Mouse (Mus musculus) heart, postnatal 0 days (tissue): ENCODE data around the gene Gabarap. TPM values are rescaled to one million over a fixed set of nuclear protein-coding genes. Genes with fewer than 3 reads are reported as not detected.
"Not testable (repeated sequence)": the region's sequence is repeated elsewhere in the genome, so short reads cannot be mapped to it uniquely, and the experiment has no call there.

Experiments used
- ATAC-seq: fragments of 200-750 bp; cut with Nextera tagmentation; 2 replicates; pipeline ENCODE4 v1.8.0; 2017; ENCODE audit warnings: low read depth, moderate number of reproducible peaks, moderate library complexity; ENCODE audit not compliant: insufficient read depth
- DNase-seq: peaks from one replicate; pipeline ENCODE4 v3.0.0-alpha.2; 2016; ENCODE audit warnings: low spot score
- H3K27ac ChIP-seq: fragments of 300-500 bp; sonication (generic); 2 replicates; pipeline ENCODE4 v1.5.1; 2014; ENCODE audit warnings: low read depth, mild to moderate bottlenecking
- H3K27me3 ChIP-seq: fragments of 300-500 bp; sonication (generic); 2 replicates; pipeline ENCODE4 v1.6.1; 2014; ENCODE audit warnings: low read length, mixed read lengths; ENCODE audit not compliant: control insufficient read depth, insufficient read depth
- H3K36me3 ChIP-seq: fragments of 300-500 bp; sonication (generic); replicated peaks from 2 replicates; pipeline ENCODE4 v1.6.1; 2014; ENCODE audit warnings: low read length, mixed read lengths; ENCODE audit not compliant: control insufficient read depth, insufficient read depth
- H3K4me1 ChIP-seq: fragments of 300-500 bp; sonication (generic); 2 replicates; pipeline ENCODE4 v1.6.1; 2014; ENCODE audit warnings: antibody characterized with exemption; ENCODE audit not compliant: control insufficient read depth, insufficient read depth
- H3K4me2 ChIP-seq: fragments of 300-500 bp; sonication (generic); 2 replicates; pipeline ENCODE4 v1.6.1; 2014; ENCODE audit warnings: low read depth, mild to moderate bottlenecking, low read length, moderate library complexity
- H3K4me3 ChIP-seq: fragments of 300-500 bp; sonication (generic); 2 replicates; pipeline ENCODE4 v1.5.1; 2014; ENCODE audit warnings: low read depth, low read length
- H3K9ac ChIP-seq: fragments of 300-500 bp; sonication (generic); replicated peaks from 2 replicates; pipeline ENCODE4 v1.6.1; 2014; ENCODE audit warnings: low read depth, low read length, mixed read lengths
- H3K9me3 ChIP-seq: fragments of 300-500 bp; sonication (generic); replicated peaks from 2 replicates; pipeline ENCODE4 v1.6.1; 2016; ENCODE audit warnings: low read length; ENCODE audit not compliant: control insufficient read depth
- CTCF ChIP-seq: IDR thresholded peaks from 2 replicates; pipeline ENCODE4 v1.5.1; 2016; ENCODE audit warnings: antibody characterized with exemption, control low read depth, low read depth
- EP300 ChIP-seq: IDR thresholded peaks from 2 replicates; pipeline ENCODE4 v1.6.1; 2016; ENCODE audit warnings: antibody characterized with exemption, low read depth
- WGBS: fragments of 180-500 bp; shearing (Covaris S2); extraction: QIAGEN DNeasy Blood & Tissue Kit; methylation state at CpG from one replicate; pipeline ENCODE4 v1.1.7; 2014; 5-methylcytosine and 5-hydroxymethylcytosine counted together
- polyA plus RNA-seq: library from polyadenylated mRNA; unstranded; fragments of >200 nt; fragmentation: Nextera tagmentation; extraction: Ambion mirVana; gene quantifications from 2 replicates; pipeline ENCODE4 v1.2.1, GENCODE M21; 2015
- total RNA-seq: library from RNA; depleted of rRNA; stranded (reverse); fragments of >200 nt; gene quantifications from 2 replicates; pipeline ENCODE4 v1.2.3, GENCODE M21; 2014; ENCODE audit warnings: low replicate concordance

Gabarap gene
- total and polyA plus RNA-seq, 2 experiments from 2014 or later: 305 to 472 TPM

GRCm38 (mm10) chr11:69948066-69948762, 42.7 kb upstream of the Gabarap start, which contains the start of gene Slc2a4:
Slc2a4 (minus strand) TSS chr11:69948188.
- peak within 1 kb of the TSS; percentile 62 for H3K4me2 ChIP-seq
- peak; percentile 90 for ATAC-seq
- WGBS: under 1% methylated on average over 34 of the region's 34 CpGs

GRCm38 (mm10) chr11:69948763-69949150, 42.2 kb upstream of the Gabarap start:
- Histone ChIP-seq H3K27ac (peak overlapping the region; percentile 94), H3K27me3 (no peaks in the 10 kb centered on the region), H3K9ac (no peak overlapping the region), H3K4me3 (peak overlapping the region; percentile 60), H3K4me2 (peak overlapping the region; percentile 62), H3K4me1 (peaks cover 11% of the 10 kb centered on the region), H3K36me3 (peaks cover 22% of the 10 kb centered on the region), H3K9me3 (no peaks in the 10 kb centered on the region)
- peak; percentile 49 for ATAC-seq
- WGBS: 1% methylated on average over 14 of the region's 14 CpGs
- peak; percentile 95 for DNase-seq
- TF ChIP-seq EP300: 0 out of 2 replicates have a peak, but pooled peaks have one; percentile 78
- peak; percentile 96 for TF ChIP-seq CTCF

More at GRCm38 (mm10) chr11:69948066-69948762, 42.7 kb upstream of the Gabarap start, which contains the start of gene Slc2a4:
- TF ChIP-seq EP300: no peak; the same call in 1 of the 2 replicates
- no peak for TF ChIP-seq CTCF
- Histone ChIP-seq H3K4me1 (peaks cover 11% of the 10 kb centered on the region), H3K9ac (peak within 1 kb of the TSS; percentile 50), H3K27me3 (no peaks in the 10 kb centered on the region), H3K27ac (peak within 1 kb of the TSS; percentile 94), H3K36me3 (peaks cover 27% of the 10 kb centered on the region), H3K4me3 (peak within 1 kb of the TSS; percentile 60), H3K9me3 (no peaks in the 10 kb centered on the region)
- DNase-seq: peak; percentile 94

GRCm38 (mm10) chr11:69950807-69951459, 40.0 kb upstream of the Gabarap start:
- peaks cover 2% of the 10 kb centered on the region; the same call in 1 of the 2 replicates for H3K36me3 ChIP-seq
- no peak overlapping the region for H3K9ac ChIP-seq
- ATAC-seq: no peak
- H3K27me3 ChIP-seq: no peaks in the 10 kb centered on the region
- no peak for DNase-seq
- H3K9me3 ChIP-seq: no peaks in the 10 kb centered on the region
- peak; percentile 31 for TF ChIP-seq CTCF
- TF ChIP-seq EP300: no peak
- WGBS: 44% methylated on average over 4 of the region's 4 CpGs
- no peak overlapping the region for H3K4me3 ChIP-seq
- H3K27ac ChIP-seq: no peak overlapping the region
- peaks cover 7% of the 10 kb centered on the region for H3K4me1 ChIP-seq
- no peak overlapping the region for H3K4me2 ChIP-seq

GRCm38 (mm10) chr11:69952274-69952673, 38.7 kb upstream of the Gabarap start:
- Histone ChIP-seq H3K27ac (no peak overlapping the region), H3K4me1 (no peaks in the 10 kb centered on the region), H3K9me3 (no peaks in the 10 kb centered on the region), H3K4me2 (no peak overlapping the region), H3K27me3 (no peaks in the 10 kb centered on the region), H3K36me3 (no peaks in the 10 kb centered on the region), H3K9ac (no peak overlapping the region), H3K4me3 (no peak overlapping the region)
- DNase-seq (no peak), ATAC-seq (no peak)
- 0 out of 2 replicates have a peak, but pooled peaks have one; percentile 16 for TF ChIP-seq CTCF
- no peak for TF ChIP-seq EP300
- WGBS: 40% methylated on average over 1 of the region's 1 CpGs

- 29% methylated on average over 11 of the region's 11 CpGs for WGBS
- no peaks in the 10 kb centered on the region for H3K9me3 ChIP-seq
- H3K9ac ChIP-seq: no peak overlapping the region
- no peak overlapping the region for H3K27ac ChIP-seq
- H3K4me2 ChIP-seq: no peak overlapping the region
- H3K27me3 ChIP-seq: no peaks in the 10 kb centered on the region
- ATAC-seq (no peak), DNase-seq (no peak)
- H3K4me1 ChIP-seq: no peaks in the 10 kb centered on the region
- no peak overlapping the region for H3K4me3 ChIP-seq
- no peaks in the 10 kb centered on the region for H3K36me3 ChIP-seq
- no peak for TF ChIP-seq CTCF
- TF ChIP-seq EP300: no peak
These were observed 37.6 kb upstream of the Gabarap start for GRCm38 (mm10) chr11:69953267-69953915.

DNA sequence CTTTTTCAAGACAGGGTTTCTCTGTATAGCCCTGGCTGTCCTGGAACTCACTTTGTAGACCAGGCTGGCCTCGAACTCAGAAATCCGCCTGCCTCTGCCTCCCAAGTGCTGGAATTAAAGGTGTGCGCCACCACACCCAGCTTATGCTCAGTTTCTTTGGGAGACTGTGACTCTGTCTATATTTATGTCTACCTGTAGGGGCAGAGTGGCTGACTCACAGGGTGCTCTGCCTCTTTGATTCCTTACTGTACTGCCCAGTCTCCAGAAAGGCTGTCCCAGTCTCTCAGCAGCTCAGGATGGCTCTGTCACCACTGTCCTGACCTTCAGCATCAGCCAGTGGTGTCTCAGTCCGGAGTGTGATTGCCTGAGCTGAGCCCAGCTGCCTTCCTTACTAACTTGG, 35.3 kb upstream of the Gabarap start:
- not testable (repeated sequence) for DNase-seq, H3K27ac ChIP-seq, H3K4me1 ChIP-seq, H3K9me3 ChIP-seq, H3K36me3 ChIP-seq, H3K4me2 ChIP-seq, H3K27me3 ChIP-seq, H3K4me3 ChIP-seq, ATAC-seq, H3K9ac ChIP-seq
- 51% methylated on average over 3 of the region's 4 CpGs for WGBS
